Mouse (Mus musculus) testis, adult 2 months (tissue): ENCODE measurements around the gene Scube1.

Experiments
- CTCF ChIP-seq: fragments of 200-500 bp; IDR thresholded peaks from 2 replicates; pipeline ENCODE4 v1.5.1; 2012; ENCODE audit warnings: low read depth, mild to moderate bottlenecking, inconsistent platforms, low read length, moderate library complexity; ENCODE audit not compliant: control insufficient read depth, insufficient read depth, insufficient replicate concordance
- POLR2A ChIP-seq: fragments of 200-500 bp; IDR thresholded peaks from 2 replicates; pipeline ENCODE4 v1.6.1; 2012; ENCODE audit warnings: low read depth, mild to moderate bottlenecking, inconsistent platforms, low read length, moderate library complexity; ENCODE audit not compliant: control insufficient read depth

DNA sequence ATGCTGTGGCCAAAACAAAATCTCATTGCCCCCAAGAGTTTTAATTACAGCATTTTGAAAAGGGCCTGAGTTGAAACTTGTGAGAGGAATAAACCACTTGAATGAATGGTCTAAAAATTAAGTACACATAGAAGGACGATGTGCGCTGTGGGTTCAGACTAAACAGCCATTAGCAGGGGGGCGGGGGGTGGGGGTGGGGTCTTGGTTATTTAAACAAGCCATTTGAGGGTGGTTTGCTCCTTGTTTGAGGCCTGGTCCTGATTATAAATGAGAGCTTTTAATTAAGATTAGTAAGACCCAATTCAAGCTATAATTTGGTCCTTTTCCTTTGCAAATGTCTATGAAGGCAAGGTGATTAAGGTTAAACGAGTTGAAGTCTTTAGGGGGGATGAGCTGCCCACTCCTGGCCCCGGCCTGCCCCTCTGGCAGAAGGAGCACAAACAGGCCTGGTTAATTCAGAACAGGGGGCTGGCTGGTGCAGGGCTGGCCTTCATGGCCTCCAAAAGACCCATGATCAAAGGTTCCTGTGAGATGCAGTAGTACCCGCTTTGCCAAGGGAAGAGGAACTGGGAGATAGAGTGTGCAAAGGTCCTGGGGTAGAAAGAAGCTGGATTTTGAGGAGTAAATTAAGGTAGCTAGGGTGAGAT is 9.1 kb downstream of the Scube1 start:
- no peak for TF ChIP-seq CTCF
- TF ChIP-seq POLR2A: no peak
